Mouse (Mus musculus) brain, embryonic 14.5 days (tissue): ENCODE results near the gene 1110051M20Rik.

Experiments
- CTCF ChIP-seq: fragments of 200-500 bp; IDR thresholded peaks from 2 replicates; pipeline ENCODE4 v1.5.1; 2012; ENCODE audit warnings: inconsistent platforms, mild to moderate bottlenecking, moderate library complexity, borderline replicate concordance; ENCODE audit not compliant: insufficient read depth, insufficient read length; ENCODE audit errors: extremely low read depth
- POLR2A ChIP-seq: fragments of 200-500 bp; IDR thresholded peaks from 2 replicates; pipeline ENCODE4 v1.6.1; 2012; ENCODE audit warnings: mild to moderate bottlenecking, inconsistent platforms, borderline replicate concordance; ENCODE audit not compliant: poor library complexity, insufficient read depth, insufficient read length, severe bottlenecking; ENCODE audit errors: extremely low read depth

- TF ChIP-seq CTCF (no peak), POLR2A (no peak)
Measured at GRCm38 (mm10) chr2:91283972-91284371, 160.5 kb downstream of the 1110051M20Rik start.
